14 mouse cellular contexts compared by ENCODE assay signal in genomic region chr8:108536911-108537351, GRCm38 (mm10).
DNase-seq lines count a peak whose midpoint lies in the region; ATAC-seq and TF ChIP-seq lines count a peak whose summit lies in the region.
"Had no signal": no experiment of that assay in that cellular context is flagged by ENCODE, and none has a peak within 500 bp of the region (broad histone marks: within the 10 kb centered on the region; RNA-seq: fewer than 3 reads in every experiment).

No protein-coding gene starts in this region.

- H3K9me3 ChIP-seq in forebrain, postnatal 0 days (ENCODE audit: low read length) = no peaks in the 10 kb centered on the region
- H3K9me3 ChIP-seq: embryonic facial prominence, embryonic 15.5 days; heart, embryonic 12.5 days; limb, embryonic 12.5 days had no signal

- H3K9ac ChIP-seq in forebrain, postnatal 0 days = peak overlapping the region; percentile 51
- H3K9ac ChIP-seq: embryonic facial prominence, embryonic 15.5 days; heart, embryonic 12.5 days; limb, embryonic 12.5 days had no signal

- TF ChIP-seq CTCF in forebrain, postnatal 0 days (IDR thresholded peaks at IDR 0.05; ENCODE audit: low read depth) = no peak

- peak overlapping the region; percentile 66 for H3K4me2 ChIP-seq in forebrain, postnatal 0 days (ENCODE audit: low read depth)
- H3K4me2 ChIP-seq: embryonic facial prominence, embryonic 15.5 days; heart, embryonic 12.5 days; limb, embryonic 12.5 days had no signal

- H3K4me1 ChIP-seq in forebrain, postnatal 0 days (ENCODE audit: insufficient read depth) = peaks cover 25% of the 10 kb centered on the region

- no peaks in the 10 kb centered on the region for H3K27me3 ChIP-seq in forebrain, postnatal 0 days (ENCODE audit: insufficient read depth, low read length)
- H3K27me3 ChIP-seq: embryonic facial prominence, embryonic 15.5 days; limb, embryonic 12.5 days had no signal

- no peaks in the 10 kb centered on the region for H3K36me3 ChIP-seq in forebrain, postnatal 0 days (ENCODE audit: insufficient read depth)
- H3K36me3 ChIP-seq: embryonic facial prominence, embryonic 15.5 days; heart, embryonic 12.5 days; limb, embryonic 12.5 days had no signal

- WGBS in forebrain, postnatal 0 days = 10% methylated on average over 15 of the region's 15 CpGs

- peak; percentile 57 for ATAC-seq in forebrain, postnatal 0 days
- ATAC-seq in CD4-positive, CD25-positive, alpha-beta regulatory T cell, adult 4 months = no peak

- peak overlapping the region; percentile 38 for H3K4me3 ChIP-seq in forebrain, postnatal 0 days (ENCODE audit: low read depth, low read length)
- H3K4me3 ChIP-seq: embryonic facial prominence, embryonic 15.5 days; heart, embryonic 12.5 days; limb, embryonic 12.5 days had no signal

- H3K27ac ChIP-seq in forebrain, postnatal 0 days (ENCODE audit: low read depth, low read length) = peak overlapping the region; percentile 64
- H3K27ac ChIP-seq: embryonic facial prominence, embryonic 15.5 days; limb, embryonic 12.5 days; macrophage had no signal

- peak; percentile 12 for DNase-seq in layer of hippocampus, adult 11-12 months (ENCODE audit: low spot score)
- DNase-seq in layer of hippocampus, adult 9-10 months (ENCODE audit: low spot score) = no peak
- DNase-seq in forebrain, postnatal 0 days = peak; percentile 80
- DNase-seq in left cerebral cortex, postnatal 36 days (ENCODE audit: low spot score in 2 of 2) = peak; percentile 14 to 17
- DNase-seq in right cerebral cortex, adult 2 months (ENCODE audit: low spot score in 2 of 2) = peak; percentile 16 to 49
- no peak for DNase-seq in spleen, adult 12 weeks (ENCODE audit: low spot score)
- no peak for DNase-seq in heart, adult 8-10 months (ENCODE audit: low spot score)
- DNase-seq: kidney, adult 18-20 months; thymus, adult 2 months had no signal

- intact Hi-C loops in left cerebral cortex, postnatal 36 days (cut with DNase I) = loop anchor here (5.0 kb wide), 1 partner anchor 165 kb away; no protein-coding TSS in a partner anchor

Comparison
In these comparisons a context has a peak if more than half of its experiments do, and no peak if none do; other contexts are left out.
1. DNase-seq: peak in layer of hippocampus, adult 11-12 months (single experiment), forebrain, postnatal 0 days (single experiment), left cerebral cortex, postnatal 36 days (2 of 2) and right cerebral cortex, adult 2 months (2 of 2); none in layer of hippocampus, adult 9-10 months (single experiment), spleen, adult 12 weeks (single experiment) and heart, adult 8-10 months (single experiment).